Mouse (Mus musculus): ENCODE results near the gene Rai1. TPM values are rescaled to one million over a fixed set of nuclear protein-coding genes. Genes with fewer than 3 reads are reported as not detected.
A peak's percentile ranks its signal among the peaks of the same experiment; 100 is the strongest.

Gene Rai1
- polyA plus RNA-seq, 1 experiment from 2014 or later, result 36.0 TPM

DNA sequence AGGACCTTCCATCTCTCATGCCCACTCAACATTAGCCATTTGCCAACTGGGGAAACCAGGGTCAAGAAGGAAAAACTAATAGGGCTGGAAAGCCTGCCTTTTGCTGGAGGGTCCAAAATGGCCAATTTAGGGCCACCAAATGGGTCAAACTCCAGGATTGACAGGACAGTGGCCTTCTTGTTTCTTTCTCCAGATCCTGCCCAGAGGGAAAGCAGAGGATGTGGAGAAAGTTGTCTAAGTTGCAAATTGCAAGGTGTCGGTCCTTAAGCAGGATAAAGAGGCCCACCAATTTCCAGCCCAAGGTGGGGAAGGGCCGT lies 105.1 kb downstream of the Rai1 start:
- 8% methylated on average over 2 of the region's 2 CpGs for WGBS
- Histone ChIP-seq H3K4me1 (ENCODE audit: control insufficient read depth, insufficient read depth, low read length) (peaks cover 54% of the 10 kb centered on the region), H3K9ac (ENCODE audit: low read length) (peak overlapping the region; percentile 8; the same call in 1 of the 2 replicates), H3K4me2 (ENCODE audit: low read depth, severe bottlenecking) (peak overlapping the region; percentile 44), H3K36me3 (ENCODE audit: control insufficient read depth, insufficient read depth, low read length) (peaks cover 13% of the 10 kb centered on the region), H3K27me3 (ENCODE audit: control insufficient read depth, insufficient read depth, low read length) (no peaks in the 10 kb centered on the region), H3K27ac (replicated peaks; ENCODE audit: low read depth, low read length) (peak overlapping the region; percentile 68; the same call in 1 of the 2 replicates), H3K9me3 (ENCODE audit: control insufficient read depth, low read length) (no peaks in the 10 kb centered on the region), H3K4me3 (ENCODE audit: low read depth, low read length) (peak overlapping the region; percentile 31)
- DNase-seq (ENCODE audit: low spot score) (no peak), ATAC-seq (ENCODE audit: insufficient number of reproducible peaks, low FRiP score, low TSS enrichment, low read depth) (no peak)

DNA sequence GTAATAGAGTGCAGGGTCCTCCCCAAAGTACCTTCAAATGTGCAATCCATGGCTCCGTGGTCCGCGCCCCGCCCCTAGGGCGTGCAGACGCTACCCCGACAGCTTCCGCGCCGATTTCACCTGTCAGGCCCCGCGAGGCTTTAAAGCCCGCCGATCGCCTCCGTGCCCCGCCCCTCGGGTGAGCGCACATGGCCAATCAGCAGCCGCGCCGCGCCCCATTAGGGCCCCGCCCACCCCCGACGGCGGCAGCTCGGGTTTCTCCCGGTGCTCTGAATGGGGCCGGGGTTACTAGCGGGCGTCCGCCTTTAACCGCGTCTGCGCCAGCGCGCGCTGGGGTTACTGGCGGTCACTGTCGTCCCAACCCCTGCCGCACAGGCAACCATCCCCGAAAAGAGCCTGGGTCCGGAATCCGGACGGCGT lies 105.5 kb downstream of the Rai1 start:
- WGBS, result under 1% methylated on average over 47 of the region's 47 CpGs
- Histone ChIP-seq H3K9ac (ENCODE audit: low read length) (peak overlapping the region; percentile 30; the same call in 1 of the 2 replicates), H3K9me3 (ENCODE audit: control insufficient read depth, low read length) (no peaks in the 10 kb centered on the region), H3K27ac (replicated peaks; ENCODE audit: low read depth, low read length) (peak overlapping the region; percentile 80), H3K4me2 (ENCODE audit: low read depth, severe bottlenecking) (peak overlapping the region; percentile 44), H3K27me3 (ENCODE audit: control insufficient read depth, insufficient read depth, low read length) (no peaks in the 10 kb centered on the region), H3K4me3 (ENCODE audit: low read depth, low read length) (peak overlapping the region; percentile 31), H3K36me3 (ENCODE audit: control insufficient read depth, insufficient read depth, low read length) (peaks cover 10% of the 10 kb centered on the region), H3K4me1 (ENCODE audit: control insufficient read depth, insufficient read depth, low read length) (peaks cover 54% of the 10 kb centered on the region)
- DNase-seq (ENCODE audit: low spot score) (peak; percentile 97), ATAC-seq (ENCODE audit: insufficient number of reproducible peaks, low FRiP score, low TSS enrichment, low read depth) (peak; percentile 85)

DNA sequence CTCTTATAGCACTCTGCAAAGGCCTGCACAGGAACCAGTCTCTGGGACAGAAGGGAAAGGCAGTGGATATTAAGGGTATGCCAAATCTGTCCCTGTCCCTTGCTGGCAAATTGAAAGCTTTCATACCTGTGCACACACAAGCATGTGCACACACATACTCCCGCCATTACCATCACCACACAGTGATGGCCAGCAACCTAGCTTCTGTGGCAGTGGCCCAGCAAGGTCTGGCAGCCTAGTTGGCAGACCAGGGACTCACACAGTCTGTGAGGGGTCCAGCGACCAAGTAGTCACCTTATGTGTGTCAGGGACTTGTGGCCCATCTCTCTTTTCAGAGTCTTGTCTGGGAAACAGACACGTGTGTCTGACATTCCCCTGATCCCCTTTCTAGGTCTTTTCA lies 106.3 kb downstream of the Rai1 start:
- no peak overlapping the region for H3K4me3 ChIP-seq (ENCODE audit: low read depth, low read length)
- peaks cover 7% of the 10 kb centered on the region; the same call in 1 of the 2 replicates for H3K36me3 ChIP-seq (ENCODE audit: control insufficient read depth, insufficient read depth, low read length)
- no peaks in the 10 kb centered on the region for H3K9me3 ChIP-seq (ENCODE audit: control insufficient read depth, low read length)
- DNase-seq (ENCODE audit: low spot score) (no peak), ATAC-seq (ENCODE audit: insufficient number of reproducible peaks, low FRiP score, low TSS enrichment, low read depth) (no peak)
- H3K4me2 ChIP-seq (ENCODE audit: low read depth, severe bottlenecking), result peak overlapping the region; percentile 44
- peak overlapping the region; percentile 80 for H3K27ac ChIP-seq (replicated peaks; ENCODE audit: low read depth, low read length)
- WGBS, result 57% methylated on average over 3 of the region's 3 CpGs
- H3K9ac ChIP-seq (ENCODE audit: low read length), result peak overlapping the region; percentile 30; the same call in 1 of the 2 replicates
- H3K27me3 ChIP-seq (ENCODE audit: control insufficient read depth, insufficient read depth, low read length), result no peaks in the 10 kb centered on the region
- peaks cover 54% of the 10 kb centered on the region for H3K4me1 ChIP-seq (ENCODE audit: control insufficient read depth, insufficient read depth, low read length)

DNA sequence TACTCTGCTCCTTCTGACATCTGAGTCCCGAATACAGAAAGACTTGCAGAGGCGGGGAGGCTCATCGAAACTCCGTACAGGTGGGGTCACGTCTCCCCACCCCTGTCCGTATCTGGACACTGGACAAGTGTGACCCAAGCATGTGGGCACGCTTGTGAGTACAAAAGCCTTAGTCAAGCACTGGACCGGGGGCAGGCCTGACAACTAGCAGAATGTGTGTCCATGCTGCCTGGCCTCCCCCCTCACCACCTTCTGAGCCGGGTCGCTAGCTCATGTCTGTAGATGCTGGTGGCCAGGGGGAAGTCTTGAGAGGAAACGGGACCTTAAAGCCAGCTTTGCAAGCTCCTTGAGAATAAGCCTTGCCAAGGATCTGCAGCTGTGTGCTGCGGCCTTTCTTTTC lies 106.9 kb downstream of the Rai1 start:
- ATAC-seq (ENCODE audit: insufficient number of reproducible peaks, low FRiP score, low TSS enrichment, low read depth) (no peak), DNase-seq (ENCODE audit: low spot score) (no peak)
- Histone ChIP-seq H3K9ac (ENCODE audit: low read length) (no peak overlapping the region), H3K27ac (replicated peaks; ENCODE audit: low read depth, low read length) (peak overlapping the region; percentile 80; the same call in 1 of the 2 replicates), H3K27me3 (ENCODE audit: control insufficient read depth, insufficient read depth, low read length) (no peaks in the 10 kb centered on the region), H3K36me3 (ENCODE audit: control insufficient read depth, insufficient read depth, low read length) (peaks cover 4% of the 10 kb centered on the region; the same call in 1 of the 2 replicates), H3K4me3 (ENCODE audit: low read depth, low read length) (no peak overlapping the region), H3K9me3 (ENCODE audit: control insufficient read depth, low read length) (no peaks in the 10 kb centered on the region), H3K4me1 (ENCODE audit: control insufficient read depth, insufficient read depth, low read length) (peaks cover 52% of the 10 kb centered on the region), H3K4me2 (ENCODE audit: low read depth, severe bottlenecking) (0 out of 2 replicates have a peak overlapping the region, but pooled peaks have one; percentile 5)
- WGBS, result 69% methylated on average over 12 of the region's 12 CpGs

DNA sequence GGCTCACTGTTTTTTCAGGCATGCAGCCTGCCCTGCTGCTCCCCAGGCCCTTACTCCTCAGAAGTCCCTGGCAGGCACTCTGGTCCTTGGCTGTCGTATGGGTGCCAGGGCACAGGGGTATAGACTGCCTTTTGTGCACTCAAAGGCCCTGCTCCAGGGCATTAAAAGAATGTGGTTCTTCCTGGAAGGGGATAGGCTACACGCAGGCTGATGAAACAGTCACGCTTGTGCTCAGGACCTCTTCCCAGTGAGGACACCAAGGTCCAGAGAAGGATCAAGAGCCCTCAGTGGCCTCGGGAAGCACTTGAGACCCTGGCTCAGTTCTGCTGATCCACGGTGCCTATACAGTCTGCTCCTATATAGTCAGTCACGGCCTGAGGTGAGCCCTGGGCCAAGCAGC lies 108.5 kb downstream of the Rai1 start:
- H3K9ac ChIP-seq (ENCODE audit: low read length), result no peak overlapping the region
- 72% methylated on average over 6 of the region's 6 CpGs for WGBS
- no peak for ATAC-seq (ENCODE audit: insufficient number of reproducible peaks, low FRiP score, low TSS enrichment, low read depth)
- DNase-seq (ENCODE audit: low spot score), result no peak
- no peaks in the 10 kb centered on the region for H3K27me3 ChIP-seq (ENCODE audit: control insufficient read depth, insufficient read depth, low read length)
- no peak overlapping the region for H3K4me3 ChIP-seq (ENCODE audit: low read depth, low read length)
- no peak overlapping the region; the same call in 1 of the 2 replicates for H3K27ac ChIP-seq (replicated peaks; ENCODE audit: low read depth, low read length)
- no peak overlapping the region for H3K4me2 ChIP-seq (ENCODE audit: low read depth, severe bottlenecking)
- H3K36me3 ChIP-seq (ENCODE audit: control insufficient read depth, insufficient read depth, low read length), result peaks cover under 1% of the 10 kb centered on the region; the same call in 1 of the 2 replicates
- H3K4me1 ChIP-seq (ENCODE audit: control insufficient read depth, insufficient read depth, low read length), result peaks cover 49% of the 10 kb centered on the region
- H3K9me3 ChIP-seq (ENCODE audit: control insufficient read depth, low read length), result no peaks in the 10 kb centered on the region

DNA sequence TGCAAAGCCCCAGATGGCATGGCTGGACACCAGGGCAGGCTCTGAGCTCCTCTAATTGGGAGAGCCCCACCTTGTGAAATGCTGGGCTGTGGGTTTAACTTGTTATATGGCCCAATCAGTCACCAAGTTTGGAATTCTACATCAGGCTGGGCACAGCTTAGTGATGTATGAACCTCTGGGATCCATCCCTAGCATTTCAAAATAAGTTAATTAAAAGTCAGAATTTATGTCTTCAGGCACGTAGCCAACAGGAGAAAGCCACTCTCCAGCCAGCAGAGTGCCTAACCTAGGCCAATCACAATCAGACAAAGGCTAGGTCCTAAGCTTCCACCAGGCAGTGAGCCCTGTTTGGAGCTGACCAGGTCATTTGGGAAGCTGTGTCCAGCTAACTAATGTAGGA lies 111.9 kb downstream of the Rai1 start:
- WGBS, result 81% methylated on average over 1 of the region's 1 CpGs
- no peak for DNase-seq (ENCODE audit: low spot score)
- Histone ChIP-seq H3K27ac (replicated peaks; ENCODE audit: low read depth, low read length) (no peak overlapping the region), H3K27me3 (ENCODE audit: control insufficient read depth, insufficient read depth, low read length) (no peaks in the 10 kb centered on the region), H3K4me2 (ENCODE audit: low read depth, severe bottlenecking) (no peak overlapping the region), H3K9me3 (ENCODE audit: control insufficient read depth, low read length) (no peaks in the 10 kb centered on the region), H3K4me3 (ENCODE audit: low read depth, low read length) (no peak overlapping the region), H3K36me3 (ENCODE audit: control insufficient read depth, insufficient read depth, low read length) (peaks cover 4% of the 10 kb centered on the region; the same call in 1 of the 2 replicates), H3K4me1 (ENCODE audit: control insufficient read depth, insufficient read depth, low read length) (peaks cover 22% of the 10 kb centered on the region), H3K9ac (ENCODE audit: low read length) (no peak overlapping the region)
- ATAC-seq (ENCODE audit: insufficient number of reproducible peaks, low FRiP score, low TSS enrichment, low read depth), result no peak

DNA sequence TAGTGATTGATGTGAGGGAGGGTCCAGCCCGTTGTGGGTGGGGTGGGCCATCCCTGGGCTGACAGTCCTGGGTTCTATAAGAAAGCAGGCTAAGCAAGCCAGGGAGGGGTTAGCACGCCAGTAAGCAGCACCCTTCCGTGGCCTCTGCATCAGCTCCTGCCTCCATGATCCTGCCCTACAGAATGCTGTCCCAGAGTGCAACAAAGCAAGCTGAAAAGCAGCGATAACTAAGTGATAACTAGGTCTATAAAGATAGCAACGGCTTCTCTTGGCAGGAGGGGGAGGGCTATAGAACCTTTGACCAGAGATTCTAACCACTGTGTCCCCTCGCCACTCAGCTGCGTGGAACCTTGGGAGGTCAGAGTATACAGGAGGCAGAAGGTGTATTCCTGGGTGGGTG lies 112.7 kb downstream of the Rai1 start:
- Histone ChIP-seq H3K4me2 (ENCODE audit: low read depth, severe bottlenecking) (no peak overlapping the region), H3K27me3 (ENCODE audit: control insufficient read depth, insufficient read depth, low read length) (no peaks in the 10 kb centered on the region), H3K36me3 (ENCODE audit: control insufficient read depth, insufficient read depth, low read length) (peaks cover 4% of the 10 kb centered on the region; the same call in 1 of the 2 replicates), H3K9me3 (ENCODE audit: control insufficient read depth, low read length) (no peaks in the 10 kb centered on the region), H3K4me1 (ENCODE audit: control insufficient read depth, insufficient read depth, low read length) (peaks cover 14% of the 10 kb centered on the region), H3K4me3 (ENCODE audit: low read depth, low read length) (no peak overlapping the region), H3K9ac (ENCODE audit: low read length) (no peak overlapping the region), H3K27ac (replicated peaks; ENCODE audit: low read depth, low read length) (no peak overlapping the region)
- ATAC-seq (ENCODE audit: insufficient number of reproducible peaks, low FRiP score, low TSS enrichment, low read depth) (no peak), DNase-seq (ENCODE audit: low spot score) (no peak)
- 92% methylated on average over 7 of the region's 7 CpGs for WGBS

DNA sequence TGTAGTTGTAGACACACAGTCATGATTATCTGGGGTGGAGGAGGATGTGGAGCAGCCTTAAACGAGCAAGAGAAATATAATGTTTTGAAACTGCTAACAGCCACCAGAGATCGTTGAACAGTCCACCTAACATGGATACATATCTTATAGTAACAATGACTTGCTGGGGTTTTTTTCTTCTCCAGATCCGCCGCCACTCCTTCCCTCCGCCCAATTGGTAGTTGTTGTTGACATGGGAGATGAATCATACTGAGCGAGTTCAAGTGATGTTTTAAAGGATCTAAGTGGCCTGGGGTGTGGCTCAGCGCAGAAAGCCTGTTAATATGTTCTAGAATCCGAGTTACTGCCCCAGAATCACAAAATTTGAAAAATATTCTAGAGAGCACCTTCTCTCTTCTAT lies 114.8 kb downstream of the Rai1 start:
- peaks cover 12% of the 10 kb centered on the region for H3K4me1 ChIP-seq (ENCODE audit: control insufficient read depth, insufficient read depth, low read length)

More for the DNA sequence above, 114.8 kb downstream of the Rai1 start:
- peak overlapping the region; percentile 65 for H3K4me3 ChIP-seq (ENCODE audit: low read depth, low read length)
- peak overlapping the region; percentile 85 for H3K9ac ChIP-seq (ENCODE audit: low read length)
- no peak for DNase-seq (ENCODE audit: low spot score)
- no peak for ATAC-seq (ENCODE audit: insufficient number of reproducible peaks, low FRiP score, low TSS enrichment, low read depth)
- H3K4me2 ChIP-seq (ENCODE audit: low read depth, severe bottlenecking), result peak overlapping the region; percentile 71
- no peak overlapping the region for H3K27ac ChIP-seq (replicated peaks; ENCODE audit: low read depth, low read length)
- 49% methylated on average over 8 of the region's 8 CpGs for WGBS
- no peaks in the 10 kb centered on the region for H3K9me3 ChIP-seq (ENCODE audit: control insufficient read depth, low read length)
- peaks cover 4% of the 10 kb centered on the region; the same call in 1 of the 2 replicates for H3K36me3 ChIP-seq (ENCODE audit: control insufficient read depth, insufficient read depth, low read length)
- H3K27me3 ChIP-seq (ENCODE audit: control insufficient read depth, insufficient read depth, low read length), result no peaks in the 10 kb centered on the region

All from limb, embryonic 11.5 days (tissue).